10 mouse cellular contexts compared by ENCODE assay signal in the genomic region with DNA sequence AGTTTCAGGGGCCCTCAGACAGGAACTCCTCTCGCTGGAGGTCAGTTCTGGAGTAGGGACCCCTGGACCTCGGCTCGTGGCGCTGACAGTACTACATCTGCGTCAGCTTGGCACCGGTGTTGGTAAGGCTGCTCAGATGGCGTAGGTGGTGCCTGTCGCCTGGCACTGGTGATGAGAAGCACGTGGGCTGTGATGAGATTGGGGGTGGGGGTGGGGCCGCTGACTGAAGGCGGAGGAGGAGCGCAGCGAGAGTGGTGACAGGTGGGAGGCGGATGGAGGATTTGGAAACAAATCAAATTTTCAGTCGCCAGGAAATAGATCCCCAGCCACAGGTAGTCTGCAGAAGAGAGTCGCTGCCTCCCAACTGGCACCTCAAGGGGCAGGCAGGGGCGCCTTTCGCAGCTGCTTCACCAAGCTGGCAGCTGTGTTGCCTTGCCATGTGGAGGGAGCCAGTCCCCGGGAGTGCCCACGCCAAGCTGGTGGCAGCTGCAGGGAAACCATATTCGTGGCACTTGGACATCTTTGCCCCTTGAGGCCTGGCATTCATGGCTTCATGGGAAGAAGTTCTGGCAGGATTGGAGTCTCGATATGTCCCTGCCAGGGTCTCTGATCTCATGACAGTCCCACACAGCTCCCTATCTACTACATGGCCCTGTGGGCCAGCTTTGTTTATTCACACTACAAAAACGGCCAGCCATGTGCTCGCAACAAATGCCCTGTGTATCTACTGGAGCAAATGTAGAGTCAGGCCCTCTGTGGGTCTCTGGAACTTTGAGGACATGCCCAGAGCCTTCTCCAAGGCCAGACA. TPM values are rescaled to one million over a fixed set of nuclear protein-coding genes. Genes with fewer than 3 reads are reported as not detected.
DNase-seq lines count a peak whose midpoint lies in the region; ATAC-seq and TF ChIP-seq lines count a peak whose summit lies in the region.
"Had no signal": no experiment of that assay in that cellular context is flagged by ENCODE, and none has a peak within 500 bp of the region (broad histone marks: within the 10 kb centered on the region; RNA-seq: fewer than 3 reads in every experiment).

No protein-coding gene starts in this region.

- no peak overlapping the region for H3K4me2 ChIP-seq in kidney, embryonic 16.5 days (replicated peaks; ENCODE audit: low read depth, low read length)
- H3K4me2 ChIP-seq: limb, embryonic 12.5 days had no signal

- TF ChIP-seq POLR2A in brain, embryonic 14.5 days (IDR thresholded peaks at IDR 0.05; ENCODE audit: borderline replicate concordance, extremely low read depth, insufficient read depth, insufficient read length, poor library complexity, severe bottlenecking): no peak

- H3K4me1 ChIP-seq in kidney, embryonic 16.5 days (ENCODE audit: insufficient read depth, low read length): no peaks in the 10 kb centered on the region
- H3K4me1 ChIP-seq: limb, embryonic 12.5 days had no signal

- 59% methylated on average over 24 of the region's 24 CpGs for WGBS in kidney, embryonic 16.5 days

- H3K36me3 ChIP-seq in kidney, embryonic 16.5 days (ENCODE audit: insufficient read depth, low read length): no peaks in the 10 kb centered on the region
- H3K36me3 ChIP-seq: limb, embryonic 12.5 days had no signal

- ATAC-seq in inflammation-experienced regulatory T-cells, adult 6 months: peak; percentile 89
- no peak for ATAC-seq in kidney, embryonic 16.5 days (ENCODE audit: low FRiP score, low TSS enrichment)

- peak; percentile 8 for DNase-seq in adrenal gland, postnatal 25 days
- no peak for DNase-seq in adrenal gland, postnatal 4 days (ENCODE audit: low spot score in 2 of 2)
- peak; percentile 84 for DNase-seq in brain, embryonic 14.5 days (ENCODE audit: low read depth)
- peak; percentile 67 to 76 for DNase-seq in right cerebral cortex, adult 2 months (ENCODE audit: low spot score in 2 of 2)
- no peak for DNase-seq in kidney, postnatal 14 days
- DNase-seq in lung, postnatal 14 days: no peak
- DNase-seq: heart, adult 2 months had no signal

- no peaks in the 10 kb centered on the region for H3K27me3 ChIP-seq in kidney, embryonic 16.5 days (ENCODE audit: insufficient read depth, low read length)

- no peak overlapping the region for H3K27ac ChIP-seq in kidney, embryonic 16.5 days (ENCODE audit: low read length)
- H3K27ac ChIP-seq: heart, adult 2 months; limb, embryonic 12.5 days had no signal

- no peak overlapping the region for H3K4me3 ChIP-seq in kidney, embryonic 16.5 days (ENCODE audit: low read length)
- H3K4me3 ChIP-seq: heart, adult 2 months; limb, embryonic 12.5 days had no signal

- H3K9ac ChIP-seq in kidney, embryonic 16.5 days (replicated peaks; ENCODE audit: low read length): no peak overlapping the region
- H3K9ac ChIP-seq: limb, embryonic 12.5 days had no signal

- H3K9me3 ChIP-seq in kidney, embryonic 16.5 days (ENCODE audit: low read length): no peaks in the 10 kb centered on the region
- H3K9me3 ChIP-seq: limb, embryonic 12.5 days had no signal

- no peak for TF ChIP-seq CTCF in brain, embryonic 14.5 days (IDR thresholded peaks at IDR 0.05; ENCODE audit: borderline replicate concordance, extremely low read depth, insufficient read depth, insufficient read length)

RNA-seq across cellular contexts. Expression of gene Acsf3, which starts 5.8 kb away (rescaled TPM):
- total RNA-seq in adrenal gland, postnatal 25 days (2021): 36.6 and 40.9 TPM in 2 replicates
- 10 to 100 TPM; 34.0 to 35.8 TPM for total RNA-seq in adrenal gland, postnatal 4 days (2021)
- 18.9 and 19.5 TPM in 2 replicates for polyA plus RNA-seq in brain, embryonic 14.5 days (2012; rRNA removed)
- 10 to 100 TPM in 1 of 3 experiments, 1 to 10 TPM in 2; 7.8 to 10.1 (median 9.2) TPM for polyA plus RNA-seq in inflammation-experienced regulatory T-cells, adult 6 months (2017; shearing (Covaris generic))
- polyA plus RNA-seq in kidney, embryonic 16.5 days (2015; fragmentation: Nextera tagmentation; extraction: Ambion mirVana): 22.7 and 22.9 TPM in 2 replicates

Comparison
In these comparisons a context has a peak if more than half of its experiments do, and no peak if none do; other contexts are left out.
1. DNase-seq: peak in adrenal gland, postnatal 25 days (single experiment), brain, embryonic 14.5 days (single experiment) and right cerebral cortex, adult 2 months (2 of 2); none in adrenal gland, postnatal 4 days (0 of 2), kidney, postnatal 14 days (single experiment) and lung, postnatal 14 days (single experiment).